Mouse (Mus musculus): ENCODE measurements around the gene Slc23a4. TPM values are rescaled to one million over a fixed set of nuclear protein-coding genes. Genes with fewer than 3 reads are reported as not detected.

The Slc23a4 gene
- polyA plus RNA-seq, 2 experiments from 2014 or later: 0.57 to 1.8 TPM

DNA sequence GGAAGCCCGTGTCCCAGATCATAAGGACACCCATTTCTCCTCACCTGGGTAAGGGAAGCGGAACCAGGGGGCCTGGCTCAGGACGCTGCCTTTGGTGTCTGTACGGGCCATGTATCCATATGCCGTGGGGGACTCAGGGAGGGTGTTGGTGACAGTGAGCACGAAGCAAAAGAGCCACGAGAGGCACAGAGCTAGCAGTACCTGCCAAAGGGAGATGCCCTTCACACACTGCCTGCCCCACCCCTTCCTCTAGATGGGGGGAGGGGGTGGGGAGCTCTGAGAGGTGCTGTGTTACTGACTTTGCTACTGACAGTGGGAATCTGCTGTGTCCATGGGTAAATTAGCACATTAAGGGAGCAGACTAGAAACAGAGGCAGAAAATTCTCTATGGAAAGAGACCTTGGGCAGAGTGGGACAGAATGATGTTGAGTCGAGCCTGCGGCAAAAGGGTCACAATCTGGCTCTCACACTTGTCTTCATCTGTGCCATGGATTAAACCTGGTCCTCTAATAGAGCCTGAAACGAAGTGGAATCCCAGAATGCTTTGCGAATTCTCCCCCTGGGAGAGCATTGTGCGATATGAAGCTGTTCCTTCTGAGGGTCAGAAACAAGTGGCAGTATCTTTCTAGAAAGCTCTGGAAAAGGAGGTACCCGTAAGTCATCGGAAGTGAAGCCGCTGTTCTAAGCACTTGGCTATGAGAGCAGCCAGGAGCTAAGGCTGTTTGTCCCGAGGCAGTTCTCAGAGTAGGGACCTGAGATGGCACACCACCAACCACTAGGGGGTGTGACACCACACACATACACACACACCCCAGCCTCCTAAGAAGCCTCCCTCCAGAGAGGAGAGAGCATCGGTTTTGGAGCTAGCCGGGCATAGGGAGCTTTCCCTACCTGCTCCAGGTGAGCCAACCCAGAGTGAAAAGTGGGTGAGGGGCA, 33.0 kb downstream of the Slc23a4 start:
- ATAC-seq: peak; percentile 83

DNA sequence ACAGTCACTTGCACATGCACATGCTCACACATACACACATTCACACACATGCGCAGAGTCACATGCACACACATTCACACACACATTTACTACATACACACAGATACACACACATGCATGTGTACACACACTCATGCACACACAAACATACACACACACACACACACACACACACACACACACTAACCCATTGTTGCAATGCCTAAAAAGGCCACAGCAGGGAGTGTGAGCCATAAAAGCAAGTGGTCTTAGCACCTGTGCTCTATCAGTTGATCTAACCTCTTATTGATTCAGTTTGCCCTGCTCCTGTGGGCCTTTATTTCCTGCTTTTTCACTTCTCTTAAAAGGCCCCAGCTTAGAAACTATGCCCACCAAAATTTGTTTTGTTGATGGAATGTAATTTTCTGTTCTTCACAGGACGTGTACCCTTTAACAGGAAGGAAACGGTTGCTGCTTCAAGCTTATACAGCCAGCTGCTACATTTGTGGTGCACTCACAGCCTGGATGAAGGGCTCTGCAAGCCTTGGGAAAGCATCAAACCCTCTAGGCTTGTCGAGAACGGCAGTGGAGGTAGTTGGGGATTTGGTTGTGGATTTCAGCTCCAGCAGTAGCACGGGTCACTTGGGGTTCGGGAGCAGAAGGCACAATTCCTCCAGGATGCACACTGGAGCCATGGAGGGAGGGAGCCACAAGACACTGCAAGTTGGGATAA, 36.1 kb downstream of the Slc23a4 start:
- peak; percentile 18 for ATAC-seq

DNA sequence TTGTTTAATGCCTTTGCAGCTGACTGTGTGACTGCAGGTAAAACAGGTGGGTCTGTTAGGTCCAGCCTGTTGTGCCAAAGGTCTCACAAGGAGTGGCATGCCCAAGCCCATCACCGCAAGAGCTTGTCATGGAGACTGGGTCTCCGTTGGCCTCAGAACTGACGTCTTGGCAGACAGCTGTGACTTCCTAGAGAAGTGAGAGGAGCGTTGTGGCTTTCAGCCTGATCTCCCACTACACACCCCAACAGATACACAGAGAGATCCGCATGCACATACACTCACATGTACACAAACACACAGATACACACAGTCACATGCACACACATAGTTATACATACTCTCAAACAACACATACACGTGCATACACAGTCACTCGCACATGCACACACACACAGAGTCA, 36.7 kb downstream of the Slc23a4 start:
- ATAC-seq: no peak

DNA sequence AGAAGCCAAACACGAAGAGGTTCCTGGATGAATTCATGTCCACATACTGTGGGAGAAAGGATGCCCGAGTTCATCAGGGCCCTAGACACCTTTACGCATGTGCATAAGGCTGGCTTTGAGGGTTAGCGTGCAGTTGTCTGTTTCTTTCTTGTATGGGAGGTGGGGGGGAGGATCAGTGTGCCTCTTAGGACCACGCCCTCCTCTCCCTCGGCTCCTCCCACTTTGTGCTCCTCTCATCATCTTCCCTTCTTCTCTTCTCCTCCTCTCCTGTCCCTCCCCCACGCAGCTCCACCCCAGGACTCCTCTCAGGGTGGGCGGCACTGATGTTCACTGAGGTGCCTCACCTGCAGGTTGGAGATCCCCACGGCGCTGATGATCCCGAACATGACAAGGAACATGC, 39.7 kb downstream of the Slc23a4 start:
- no peak for ATAC-seq

DNA sequence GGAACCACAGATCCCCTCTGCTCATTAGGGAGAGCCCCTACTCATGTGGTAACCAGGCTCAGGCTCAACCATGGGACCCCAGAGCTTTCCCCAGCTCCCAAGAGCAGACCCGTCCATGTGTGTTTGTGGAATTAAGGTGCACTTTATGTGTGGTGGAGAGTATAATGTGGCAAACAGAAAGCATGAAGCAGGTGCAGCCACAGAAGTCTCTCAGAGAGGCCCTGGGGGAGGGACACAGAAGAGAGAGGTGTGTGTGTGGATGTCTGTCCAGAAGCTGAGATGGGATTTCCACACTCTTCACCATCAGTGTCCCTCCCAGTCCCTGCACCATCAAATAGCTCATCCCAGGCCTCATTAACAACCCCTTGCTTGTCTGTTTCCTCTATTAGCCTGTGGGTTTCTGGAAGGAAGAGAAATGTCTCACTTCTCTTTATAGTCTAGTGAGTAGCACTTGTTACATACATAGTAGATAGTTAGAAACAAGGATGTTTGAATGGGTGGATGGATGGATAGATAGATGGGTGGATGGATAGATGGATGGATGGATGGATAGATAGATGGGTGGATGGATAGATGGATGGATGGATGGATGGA, 41.6 kb downstream of the Slc23a4 start:
- ATAC-seq: no peak

DNA sequence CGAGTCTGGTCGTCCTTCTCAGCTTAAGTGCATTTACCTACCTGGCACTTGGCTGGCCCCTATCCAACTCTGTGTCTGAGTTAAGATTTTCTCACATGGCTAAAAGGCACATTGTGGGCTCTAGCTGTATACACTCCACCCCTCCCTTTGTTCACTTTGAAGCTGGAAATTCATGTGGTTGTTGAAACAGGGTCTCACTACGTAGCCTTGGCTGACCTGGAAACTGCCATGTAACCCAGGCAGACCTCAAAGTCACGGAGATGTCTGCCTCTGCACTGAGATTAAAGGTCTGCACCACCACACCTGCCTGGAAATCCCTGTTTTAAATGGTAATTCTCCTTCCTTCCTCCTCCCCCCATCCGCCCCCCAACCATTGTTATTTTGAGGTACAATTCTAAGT, 44.7 kb downstream of the Slc23a4 start:
- no peak for ATAC-seq

DNA sequence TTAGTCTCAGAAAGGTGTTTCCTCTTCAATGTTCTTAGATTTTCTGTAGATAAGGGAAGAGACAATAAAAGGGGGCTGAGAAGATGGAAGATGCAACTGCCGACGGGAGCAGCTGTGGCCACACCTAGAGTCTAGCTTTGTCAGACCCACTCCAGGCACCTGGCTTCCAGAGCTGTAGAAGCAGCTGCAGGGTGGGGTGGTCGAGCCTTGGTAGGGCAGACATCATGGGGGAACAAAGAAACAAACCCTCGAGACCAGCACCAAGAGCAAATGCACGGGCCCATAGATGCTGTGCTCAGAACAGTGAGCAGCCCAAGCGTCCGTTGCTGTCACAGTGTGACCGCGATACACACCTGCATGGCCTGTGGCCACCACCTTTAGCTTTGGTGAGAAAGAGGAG, 45.8 kb downstream of the Slc23a4 start:
- no peak for ATAC-seq

DNA sequence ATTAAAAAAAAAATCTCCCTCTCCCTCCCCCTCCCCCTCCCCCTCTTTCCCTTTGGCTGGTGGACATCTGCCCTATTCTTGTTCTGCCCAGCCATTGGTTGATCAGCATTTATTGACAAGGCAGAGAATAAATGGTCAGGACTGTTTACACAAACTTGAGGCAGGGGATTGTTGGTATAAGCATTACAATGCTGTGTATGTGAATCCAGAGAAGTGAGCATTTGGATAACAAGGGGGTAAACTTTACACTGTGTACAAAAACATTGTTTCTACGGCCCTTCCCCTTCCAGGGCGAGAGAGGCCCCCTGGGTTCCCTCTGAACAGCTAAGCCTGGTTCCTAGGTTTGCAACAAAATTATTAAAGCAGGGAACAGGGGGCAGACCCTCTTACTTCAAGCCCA, 46.7 kb downstream of the Slc23a4 start:
- ATAC-seq: no peak

DNA sequence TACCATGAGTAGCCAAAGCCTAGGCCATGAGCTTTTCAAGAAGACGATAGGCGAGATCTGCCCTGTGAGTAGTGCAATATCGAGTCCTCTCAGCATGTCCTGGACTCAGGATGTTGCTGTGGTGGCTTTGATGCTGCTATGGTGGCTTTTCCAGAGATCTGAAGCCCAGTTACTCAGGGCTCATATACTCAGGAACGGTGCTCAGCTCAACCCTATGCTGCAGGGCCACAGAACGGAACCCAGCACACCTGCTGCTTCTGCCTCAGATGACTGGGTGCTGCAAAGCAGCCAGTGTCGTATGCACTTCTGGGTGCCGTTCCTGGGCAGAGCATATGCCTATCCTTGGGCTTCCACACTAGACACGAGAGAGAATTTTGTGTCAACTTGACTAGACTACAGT, 48.8 kb downstream of the Slc23a4 start:
- ATAC-seq: no peak

DNA sequence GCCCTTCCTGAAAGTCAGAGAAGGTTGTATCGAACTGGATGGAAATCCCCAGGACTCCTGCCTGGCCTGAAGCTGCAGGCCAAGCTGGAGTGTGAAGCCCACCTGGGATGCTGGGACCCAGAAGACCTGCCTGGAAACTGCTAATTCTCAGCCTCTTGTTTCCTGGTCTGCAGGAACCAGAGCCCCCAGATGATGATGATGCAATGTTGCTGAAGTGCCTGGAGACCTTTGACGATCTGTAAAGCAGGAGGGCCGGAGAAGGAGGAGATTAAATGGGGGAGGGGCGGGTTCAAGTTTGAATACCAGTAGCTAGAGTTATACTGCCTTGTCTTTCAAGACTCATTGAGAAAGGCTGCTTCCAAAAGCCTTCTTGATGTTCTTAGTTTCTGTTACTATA, 49.3 kb downstream of the Slc23a4 start:
- ATAC-seq: no peak

DNA sequence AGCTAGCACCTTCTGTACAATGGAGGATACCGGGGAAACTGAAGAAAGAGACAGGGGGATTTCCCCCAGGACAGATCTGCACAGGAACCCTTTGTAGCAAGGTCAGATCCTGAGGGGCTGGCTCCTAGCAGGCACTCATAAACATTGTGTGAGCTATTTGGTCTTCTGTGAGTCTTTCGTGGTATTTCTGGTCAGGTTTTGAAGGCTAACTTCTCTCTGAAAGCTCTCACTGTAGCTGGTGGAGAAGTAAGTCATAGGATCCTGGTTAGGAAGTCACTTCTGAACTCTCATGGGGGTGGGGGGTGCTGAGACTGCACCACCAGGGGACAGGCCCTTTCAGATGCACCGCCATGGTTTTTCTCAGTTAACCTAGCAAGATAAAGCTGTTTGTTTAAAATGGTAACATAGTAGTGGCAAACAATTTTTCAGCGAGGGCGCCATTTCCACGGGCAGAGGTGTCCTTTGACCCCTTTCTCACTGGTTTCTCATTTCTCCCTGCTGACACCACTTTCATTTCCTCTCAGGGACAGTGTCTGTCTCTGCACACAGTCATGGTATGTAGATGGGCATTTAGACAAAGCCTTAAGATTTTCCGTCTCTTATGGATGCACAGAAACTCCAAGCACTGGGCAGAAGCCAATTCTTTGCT, 49.8 kb downstream of the Slc23a4 start:
- peak; percentile 87 for ATAC-seq

DNA sequence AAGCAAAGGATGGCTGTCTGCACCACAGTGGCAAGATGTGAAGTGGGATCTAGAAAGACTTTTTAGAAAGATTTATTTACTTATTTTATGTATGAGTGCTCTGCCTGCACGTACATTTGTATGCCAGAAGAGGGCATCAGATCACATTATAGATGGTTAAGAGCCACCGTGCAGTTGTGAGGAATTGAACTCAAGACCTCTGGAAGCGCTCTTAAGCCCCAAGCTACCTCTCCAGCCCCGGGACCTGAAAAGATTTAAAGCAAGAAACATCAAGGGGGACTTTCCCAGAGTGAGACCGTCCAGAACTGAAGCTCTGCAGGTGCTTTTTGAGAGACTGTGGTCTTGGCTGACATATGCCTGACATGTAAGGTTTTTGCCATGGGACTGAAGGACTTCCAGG, 51.5 kb downstream of the Slc23a4 start:
- no peak for ATAC-seq

DNA sequence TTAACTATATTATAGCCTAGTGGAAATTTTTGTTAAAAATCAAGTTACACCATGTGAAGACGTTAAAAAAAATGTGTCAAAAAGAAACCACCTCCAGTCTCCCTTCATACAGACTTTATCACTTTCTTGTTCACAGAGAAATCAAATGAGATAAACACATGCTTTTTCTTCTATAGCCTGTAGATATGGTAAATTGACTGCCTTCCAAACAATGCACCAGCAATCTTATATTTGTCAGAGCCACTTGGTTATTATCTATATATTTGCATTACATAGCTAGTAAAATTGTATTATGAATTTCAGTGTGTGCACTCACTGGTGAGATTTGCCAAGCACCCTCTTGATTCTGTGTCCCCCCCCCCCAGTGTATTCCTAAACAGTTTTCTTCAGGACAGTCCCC, 55.6 kb downstream of the Slc23a4 start:
- no peak for ATAC-seq

DNA sequence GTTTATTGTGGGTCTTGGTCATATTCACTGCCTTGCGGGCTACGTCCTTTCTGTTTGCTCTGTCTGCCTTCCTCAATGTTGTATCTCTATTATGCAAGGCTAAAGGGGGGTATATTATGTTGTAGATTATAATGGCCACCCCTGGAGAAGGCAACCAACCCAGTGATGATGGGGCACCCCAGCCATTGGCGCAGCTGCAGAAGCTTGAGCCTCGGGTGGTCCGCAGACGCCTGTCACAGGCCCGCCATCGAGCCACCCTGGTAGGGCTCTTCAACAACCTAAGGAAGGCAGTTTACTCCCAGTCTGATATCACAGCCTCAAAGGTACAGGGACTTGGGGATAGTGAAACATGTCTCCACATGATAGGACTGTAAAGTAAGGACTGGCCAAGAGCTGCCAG, 60.6 kb downstream of the Slc23a4 start:
- no peak for ATAC-seq

DNA sequence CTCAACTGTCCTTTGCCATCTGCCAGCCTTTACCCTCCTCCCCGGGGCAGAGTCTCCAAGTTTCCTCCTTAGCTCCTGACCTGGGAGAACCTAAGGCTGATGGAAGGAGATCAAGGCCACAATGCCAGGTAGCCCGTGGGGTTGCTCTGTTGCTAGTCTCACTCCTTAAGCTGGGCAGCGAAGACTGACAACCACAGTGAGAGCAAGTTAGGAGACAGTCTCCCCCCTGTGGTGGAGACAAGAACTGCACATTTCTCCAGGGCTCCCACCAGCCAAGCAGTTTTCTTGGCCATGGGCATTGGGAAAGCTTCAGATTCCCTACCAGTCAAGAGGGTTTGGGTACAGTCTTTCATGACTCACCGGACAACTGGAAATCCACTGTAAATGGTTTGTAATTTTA, 61.0 kb downstream of the Slc23a4 start:
- ATAC-seq: peak; percentile 95

DNA sequence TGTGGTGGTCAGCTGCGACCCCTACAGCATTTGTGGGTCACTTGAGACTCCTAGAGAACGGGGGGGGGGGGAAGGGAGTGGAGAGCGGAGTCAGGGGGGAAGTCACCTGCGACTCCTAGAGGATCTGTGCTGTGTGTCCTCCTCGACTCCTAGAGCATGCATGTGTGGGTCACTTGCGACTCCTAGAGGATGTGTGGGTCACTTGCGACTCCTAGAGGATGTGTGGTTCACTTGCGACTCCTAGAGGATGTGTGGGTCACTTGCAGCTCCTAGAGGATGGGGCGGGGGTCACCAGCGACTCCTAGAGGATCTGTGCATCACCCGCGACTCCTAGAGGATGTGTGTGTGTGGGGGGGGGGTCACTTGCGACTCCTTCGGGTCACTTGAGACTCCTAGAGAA, 66.3 kb downstream of the Slc23a4 start:
- ATAC-seq: peak; percentile 56

DNA sequence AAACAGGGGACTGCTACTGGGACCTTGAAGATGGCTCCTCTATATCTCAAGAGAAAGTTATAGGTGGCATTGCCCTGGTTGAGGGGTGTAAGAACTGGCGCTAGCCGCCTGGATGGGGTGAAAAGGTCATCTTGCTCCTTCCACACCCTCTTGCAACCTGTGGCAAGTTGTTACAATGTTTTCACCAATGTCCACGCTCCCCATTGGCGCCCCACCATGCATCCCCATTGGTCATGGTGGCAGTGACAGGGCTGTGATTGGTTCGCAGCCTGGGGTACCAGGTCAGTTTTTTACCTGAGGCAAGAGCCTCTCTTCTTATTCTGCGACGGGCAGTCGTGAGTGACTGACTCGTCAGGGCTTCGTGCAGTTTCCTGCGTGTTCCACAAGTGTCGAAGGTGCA, 67.6 kb downstream of the Slc23a4 start:
- ATAC-seq: no peak

DNA sequence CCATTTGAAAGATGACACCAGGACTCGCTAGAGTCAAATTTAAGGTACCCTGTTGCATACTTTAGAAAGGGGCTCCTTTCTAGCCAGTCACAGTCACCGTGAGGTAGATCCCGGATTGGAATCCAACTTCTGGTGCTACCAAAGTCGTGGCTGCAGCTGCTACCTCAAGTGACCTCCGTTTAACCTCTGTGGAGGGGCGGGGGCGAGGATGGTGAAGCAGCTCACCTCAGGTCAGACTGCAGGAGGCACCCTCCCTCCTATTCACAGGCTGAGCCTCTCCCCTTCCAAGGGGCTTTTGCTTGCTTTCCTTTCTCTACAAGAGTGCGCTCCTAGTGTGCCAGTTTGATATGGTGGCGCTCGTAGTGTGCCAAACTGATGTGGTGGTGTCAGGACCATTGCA, 68.2 kb downstream of the Slc23a4 start, which contains the start of gene Stra8:
Gene Stra8, plus strand, starts transcription at position 208 of the 400 bp plus-strand sequence.
- ATAC-seq: no peak

DNA sequence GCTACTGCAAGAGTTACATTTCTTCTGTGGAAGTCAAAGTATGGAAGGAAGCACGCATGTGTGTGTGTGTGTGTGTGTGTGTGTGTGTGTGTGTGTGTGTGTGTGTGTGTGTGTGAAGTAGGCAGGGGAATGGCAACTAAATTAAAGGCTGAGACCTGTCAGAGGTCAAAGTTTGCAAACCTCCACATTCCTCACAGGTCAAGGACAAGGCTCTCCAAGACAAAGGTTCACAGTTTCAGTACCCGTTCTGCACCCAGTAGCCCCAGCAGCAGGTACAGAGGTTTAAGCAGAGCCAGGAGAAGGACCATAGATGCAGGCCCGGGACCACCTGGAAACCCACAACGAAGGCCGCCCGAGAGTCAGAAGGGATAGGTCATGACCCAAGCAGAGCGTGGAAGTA, 69.1 kb downstream of the Slc23a4 start:
- no peak for ATAC-seq

DNA sequence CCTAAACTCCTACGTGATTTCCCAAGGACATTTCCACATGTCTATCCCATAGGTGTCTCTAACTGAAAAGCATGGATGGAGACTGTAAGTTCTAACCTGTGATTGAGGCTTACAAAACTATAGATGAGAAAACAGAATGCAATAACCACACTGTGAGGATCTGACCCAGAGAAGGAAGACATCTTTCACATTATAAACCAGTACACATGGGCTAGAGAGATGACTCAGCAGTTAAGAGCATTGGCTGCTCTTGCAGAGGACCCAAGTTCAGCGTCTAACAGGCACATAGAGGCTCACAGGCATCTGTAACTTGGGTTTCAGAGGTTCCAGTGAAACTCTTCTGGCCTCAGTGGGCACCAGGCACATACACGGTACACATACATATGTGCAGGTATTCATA, 73.7 kb downstream of the Slc23a4 start:
- no peak for ATAC-seq

DNA sequence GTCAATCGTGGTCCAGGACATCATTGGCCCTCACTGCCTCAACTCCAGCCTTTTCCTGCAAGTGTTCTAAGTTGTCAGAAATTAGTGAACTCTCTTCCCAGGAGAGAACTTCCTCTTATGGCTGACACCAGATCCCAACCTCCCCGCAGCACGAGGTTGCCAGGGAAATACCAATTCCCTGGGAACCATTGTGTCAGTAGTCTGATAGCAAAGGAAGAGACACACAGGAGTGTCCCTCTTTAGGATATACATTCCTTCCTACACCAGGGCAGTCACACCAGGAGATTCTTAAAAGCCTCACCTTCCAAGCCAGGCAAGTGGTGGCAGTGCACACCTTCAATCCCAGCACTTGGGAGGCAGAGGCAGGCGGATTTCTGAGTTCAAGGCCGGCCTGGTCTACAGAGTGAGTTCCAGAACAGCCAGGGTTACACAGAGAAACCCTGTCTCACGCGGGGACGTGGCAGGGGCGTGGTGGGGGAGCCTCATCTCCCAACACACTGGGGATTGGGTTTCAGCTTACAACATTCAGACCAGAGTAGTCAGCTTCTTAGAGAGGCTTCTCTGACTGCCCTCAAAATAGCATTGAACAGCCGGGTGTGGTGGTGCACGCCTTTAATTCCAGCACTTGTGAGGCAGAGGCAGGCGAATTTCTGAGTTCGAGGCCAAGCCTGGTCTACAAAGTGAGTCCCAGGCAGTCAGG, 74.7 kb downstream of the Slc23a4 start:
- ATAC-seq: no peak

Data from CD4-positive, CD25-positive, alpha-beta regulatory T cell, adult 4 months (primary cell).